Mouse (Mus musculus) left cerebral cortex, adult 8-10 months (tissue): ENCODE data around the gene Vars2. TPM values are rescaled to one million over a fixed set of nuclear protein-coding genes. Genes with fewer than 3 reads are reported as not detected.
A peak's percentile ranks its signal among the peaks of the same experiment; 100 is the strongest.

Experiments used
- DNase-seq, 2 experiments: peaks; one replicate each; pipeline ENCODE4 v3.0.0; 2022; ENCODE audit warnings: low spot score in 2 of 2
- total RNA-seq, 4 experiments: library from RNA; stranded (reverse); gene quantifications; 2 replicates each; pipeline ENCODE4 v1.2.4; 2022

Gene Vars2
- total RNA-seq, 4 experiments from 2014 or later: 28.3 to 41.6 (median 38.0) TPM

- DNase-seq: peak; percentile 59 to 75
Measured at GRCm38 (mm10) chr17:35635699-35636111, 31.7 kb downstream of the Vars2 start.

- no peak for DNase-seq
Measured at GRCm38 (mm10) chr17:35635202-35635601, 32.2 kb downstream of the Vars2 start.

DNA sequence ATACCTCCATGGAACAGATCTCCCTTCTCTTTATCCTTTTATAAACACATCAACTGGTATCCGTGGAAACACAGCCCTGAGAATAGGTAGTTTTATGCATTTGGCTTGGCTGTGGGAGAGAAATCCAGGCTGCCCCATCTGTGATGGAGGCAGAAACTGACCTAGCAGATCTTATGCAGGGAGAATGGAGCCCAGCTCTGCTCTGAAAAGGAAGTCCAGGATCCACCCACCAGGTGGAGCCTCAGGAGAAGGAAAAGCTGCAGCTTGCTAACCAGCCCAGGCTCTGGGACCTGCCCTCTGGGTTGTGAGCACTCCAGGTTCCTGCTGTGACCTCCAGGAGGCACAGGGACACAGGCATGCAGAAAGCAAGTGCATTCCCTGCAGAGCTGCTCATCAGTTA, 33.4 kb downstream of the Vars2 start:
- peak in 1 of 2 experiments; percentile 74 for DNase-seq

DNA sequence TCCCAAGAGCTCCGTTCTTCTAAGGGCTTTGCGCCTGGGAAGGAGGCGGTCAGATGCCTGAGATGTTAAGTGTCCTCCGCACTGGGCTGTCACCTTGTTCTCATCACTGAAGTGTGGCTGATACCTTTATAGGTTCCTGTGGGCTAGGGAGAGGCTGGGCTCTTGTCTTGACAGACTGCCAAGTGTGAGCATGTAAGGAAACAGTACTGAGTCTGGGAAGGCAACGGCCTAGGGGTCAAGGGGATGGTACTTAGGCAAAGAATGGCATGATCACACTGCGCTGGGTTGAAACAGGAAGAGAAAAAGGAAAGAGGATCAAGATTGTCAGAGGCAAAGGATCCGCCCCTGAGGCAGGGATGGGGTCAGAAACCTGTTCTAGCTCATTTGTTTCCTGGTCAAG, 40.9 kb downstream of the Vars2 start, which contains the start of gene Gm9573:
Gene Gm9573 (minus strand): TSS at position 101 of the 400 bp plus-strand sequence.
- DNase-seq: no peak

DNA sequence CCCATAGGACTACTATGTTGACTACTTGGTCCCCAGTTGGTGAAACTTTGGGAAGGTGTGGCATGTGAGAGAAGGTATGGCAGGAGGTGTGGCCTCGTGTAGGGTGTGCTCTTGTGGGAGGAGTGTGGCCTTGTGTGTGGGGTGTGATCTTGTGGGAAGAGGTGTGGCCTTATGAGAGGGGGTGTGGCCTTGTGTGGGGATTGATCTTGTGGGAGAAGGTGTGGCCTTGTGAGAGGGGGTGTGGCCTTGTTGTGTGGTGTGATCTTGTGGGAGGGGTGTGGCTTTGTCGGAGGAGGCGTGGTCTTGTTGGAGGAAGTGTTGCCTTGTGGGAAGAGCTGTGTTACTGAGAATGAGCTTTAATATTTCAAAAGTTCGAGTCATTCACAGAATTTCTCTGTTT, 50.3 kb downstream of the Vars2 start:
- DNase-seq: no peak

Other genes starting within 250 kb of the Vars2 start
- 1 to 10 TPM in 1 of 4 experiments, under 1 TPM in 3; 0.38 to 1.5 (median 0.86) TPM for gene H2-Q6, start 242.7 kb downstream of the Vars2 start, total RNA-seq
- 1 to 10 TPM in 2 of 4 experiments, under 1 TPM in 2; 0.59 to 2.3 (median 1.1) TPM for gene H2-Q7, start 228.4 kb downstream of the Vars2 start, total RNA-seq
- gene H2-Q10, start 197.5 kb downstream of the Vars2 start, total RNA-seq: under 1 TPM; 0.26 to 0.72 (median 0.38) TPM
- under 1 TPM in 1 of 4 experiments, not detected in 3; 0.27 TPM for gene Pou5f1, start 161.6 kb downstream of the Vars2 start, total RNA-seq
- 10 to 100 TPM in 3 of 4 experiments, 1 to 10 TPM in 1; 10.0 to 16.0 (median 13.3) TPM for gene Tcf19, start 150.8 kb downstream of the Vars2 start, total RNA-seq
- gene Cchcr1, start 150.5 kb downstream of the Vars2 start, total RNA-seq: 10 to 100 TPM; 12.0 to 18.7 (median 13.8) TPM
- gene Psors1c2, start 134.4 kb downstream of the Vars2 start, total RNA-seq: under 1 TPM in 1 of 4 experiments, not detected in 3; 0.41 TPM
- 1 to 10 TPM in 3 of 4 experiments, under 1 TPM in 1; 1.00 to 1.6 (median 1.2) TPM for gene Cdsn, start 115.5 kb downstream of the Vars2 start, total RNA-seq
- not detected for gene 2300002M23Rik, start 100.1 kb downstream of the Vars2 start, total RNA-seq
- gene Sfta2, start 66.0 kb downstream of the Vars2 start, total RNA-seq: not detected
- gene Gm9573, start 41.0 kb downstream of the Vars2 start, total RNA-seq: under 1 TPM in 1 of 4 experiments, not detected in 3; 0.07 TPM
- gene Mucl3, start 23.9 kb downstream of the Vars2 start, total RNA-seq: not detected
- 10 to 100 TPM; 27.6 to 36.9 (median 31.2) TPM for gene Gtf2h4, start 6.1 kb upstream of the Vars2 start, total RNA-seq
- gene Ddr1, start 37.0 kb upstream of the Vars2 start, total RNA-seq: 10 to 100 TPM; 62.0 to 76.7 (median 65.9) TPM
- gene Ier3, start 154.1 kb upstream of the Vars2 start, total RNA-seq: 10 to 100 TPM; 11.1 to 17.3 (median 15.2) TPM
- 100 to 1,000 TPM; 118 to 151 (median 137) TPM for gene Flot1, start 155.6 kb upstream of the Vars2 start, total RNA-seq
- gene Tubb5, start 170.7 kb upstream of the Vars2 start, total RNA-seq: 100 to 1,000 TPM; 430 to 459 (median 451) TPM
- gene Mdc1, start 173.9 kb upstream of the Vars2 start, total RNA-seq: 10 to 100 TPM; 13.8 to 21.2 (median 18.2) TPM
- 1 to 10 TPM; 2.6 to 3.4 (median 3.0) TPM for gene Nrm, start 193.7 kb upstream of the Vars2 start, total RNA-seq
- gene Ppp1r18, start 198.0 kb upstream of the Vars2 start, total RNA-seq: 10 to 100 TPM in 2 of 4 experiments, 1 to 10 TPM in 2; 9.1 to 15.0 (median 10.9) TPM
- gene Dhx16, start 212.2 kb upstream of the Vars2 start, total RNA-seq: 10 to 100 TPM; 28.1 to 30.6 (median 29.0) TPM
- gene 2310061I04Rik, start 229.8 kb upstream of the Vars2 start, total RNA-seq: 10 to 100 TPM; 40.3 to 63.3 (median 51.9) TPM
- gene Atat1, start 242.5 kb upstream of the Vars2 start, total RNA-seq: 10 to 100 TPM; 52.5 to 57.0 (median 53.1) TPM
- 10 to 100 TPM; 42.6 to 48.7 (median 47.6) TPM for gene Mrps18b, start 248.8 kb upstream of the Vars2 start, total RNA-seq
- 10 to 100 TPM; 61.5 to 70.4 (median 63.2) TPM for gene Ppp1r10, start 248.8 kb upstream of the Vars2 start, total RNA-seq